Mouse (Mus musculus) thymus, postnatal 10 days (tissue): ENCODE measurements at regions not wholly inside any gene's neighbourhood (a gene's known extent, or its start where the extent isn't known, plus 50 kb on each side); places are given as distances from the start of the nearest gene placed in this dataset.
A peak's percentile ranks its signal among the peaks of the same experiment; 100 is the strongest.

Experiments
- DNase-seq, 2 experiments: peaks; one replicate each; pipeline ENCODE4 v3.0.0; 2021; ENCODE audit warnings: low spot score in 2 of 2

- DNase-seq = no peak
Observed at GRCm38 (mm10) chr16:30735969-30736368, 136.4 kb downstream of the Fam43a start.

GRCm38 (mm10) chr16:30736662-30737326 lies 137.3 kb downstream of the Fam43a start:
- DNase-seq = no peak

- no peak for DNase-seq
Observed at GRCm38 (mm10) chr16:30737524-30737923, 138.0 kb downstream of the Fam43a start.

- DNase-seq = no peak
Observed at GRCm38 (mm10) chr16:30739651-30740050, 140.1 kb downstream of the Fam43a start.

GRCm38 (mm10) chr16:30741192-30741591 lies 141.7 kb downstream of the Fam43a start:
- no peak for DNase-seq

GRCm38 (mm10) chr16:30742474-30742873 lies 143.0 kb downstream of the Fam43a start:
- DNase-seq = no peak

GRCm38 (mm10) chr16:30743566-30743965 lies 144.0 kb downstream of the Fam43a start:
- DNase-seq = no peak

GRCm38 (mm10) chr16:30744237-30744636 lies 144.7 kb downstream of the Fam43a start:
- no peak for DNase-seq

- no peak for DNase-seq
Observed at GRCm38 (mm10) chr16:30745598-30746181, 146.2 kb downstream of the Fam43a start.

GRCm38 (mm10) chr16:30746211-30746610 lies 146.7 kb downstream of the Fam43a start:
- no peak for DNase-seq

- no peak for DNase-seq
Observed at GRCm38 (mm10) chr16:30749841-30750240, 150.3 kb downstream of the Fam43a start.

GRCm38 (mm10) chr16:30755771-30756170 lies 156.2 kb downstream of the Fam43a start:
- no peak for DNase-seq

GRCm38 (mm10) chr16:30756678-30757077 lies 157.2 kb downstream of the Fam43a start:
- no peak for DNase-seq

- no peak for DNase-seq
Observed at GRCm38 (mm10) chr16:30757556-30757955, 158.0 kb downstream of the Fam43a start.

- no peak for DNase-seq
Observed at GRCm38 (mm10) chr16:30758041-30758440, 158.5 kb downstream of the Fam43a start.

GRCm38 (mm10) chr16:30759503-30759902 lies 160.0 kb downstream of the Fam43a start:
- no peak for DNase-seq

- no peak for DNase-seq
Observed at GRCm38 (mm10) chr16:30761201-30761710, 161.7 kb downstream of the Fam43a start.

GRCm38 (mm10) chr16:30762898-30763595 lies 163.5 kb downstream of the Fam43a start:
- no peak for DNase-seq

GRCm38 (mm10) chr16:30765591-30765990 lies 166.1 kb downstream of the Fam43a start:
- DNase-seq = no peak

- DNase-seq = no peak
Observed at GRCm38 (mm10) chr16:30769007-30769442, 169.5 kb downstream of the Fam43a start.

- peak; percentile 34 to 36 for DNase-seq
Observed at GRCm38 (mm10) chr16:30769467-30769866, 169.9 kb downstream of the Fam43a start.

- no peak for DNase-seq
Observed at GRCm38 (mm10) chr16:30772802-30773201, 173.3 kb downstream of the Fam43a start.
